Mouse (Mus musculus) hindbrain, embryonic 16.5 days (tissue): ENCODE data around the gene Alk. TPM values are rescaled to one million over a fixed set of nuclear protein-coding genes. Genes with fewer than 3 reads are reported as not detected.

Experiments
- ATAC-seq: fragments of 200-750 bp; cut with Nextera tagmentation; 2 replicates; pipeline ENCODE4 v1.8.0; 2017; ENCODE audit warnings: moderate TSS enrichment, moderate library complexity
- H3K27ac ChIP-seq: fragments of 300-500 bp; sonication (generic); 2 replicates; pipeline ENCODE4 v1.5.1; 2014; ENCODE audit warnings: low read depth, mild to moderate bottlenecking, control low read depth, low read length, moderate library complexity
- H3K27me3 ChIP-seq: fragments of 300-500 bp; sonication (generic); replicated peaks from 2 replicates; pipeline ENCODE4 v1.6.1; 2014; ENCODE audit warnings: low read length; ENCODE audit not compliant: control insufficient read depth, insufficient read depth
- H3K36me3 ChIP-seq: fragments of 300-500 bp; sonication (generic); 2 replicates; pipeline ENCODE4 v1.6.1; 2014; ENCODE audit warnings: mild to moderate bottlenecking, low read length, moderate library complexity, mixed read lengths; ENCODE audit not compliant: control insufficient read depth, insufficient read depth
- H3K4me1 ChIP-seq: fragments of 300-500 bp; sonication (generic); 2 replicates; pipeline ENCODE4 v1.6.1; 2014; ENCODE audit warnings: low read depth, low read length; ENCODE audit not compliant: control insufficient read depth, insufficient read depth
- H3K4me2 ChIP-seq: fragments of 300-500 bp; sonication (generic); 2 replicates; pipeline ENCODE4 v1.6.1; 2014; ENCODE audit warnings: mild to moderate bottlenecking, low read length, control low read depth, moderate library complexity
- H3K4me3 ChIP-seq: fragments of 300-500 bp; sonication (generic); 2 replicates; pipeline ENCODE4 v1.5.1; 2014; ENCODE audit warnings: mild to moderate bottlenecking, low read length, control low read depth, moderate library complexity
- H3K9ac ChIP-seq: fragments of 300-500 bp; sonication (generic); 2 replicates; pipeline ENCODE4 v1.6.1; 2014; ENCODE audit warnings: low read depth, mild to moderate bottlenecking, control low read depth, low read length, moderate library complexity
- H3K9me3 ChIP-seq: fragments of 300-500 bp; sonication (generic); 2 replicates; pipeline ENCODE4 v1.6.1; 2014; ENCODE audit warnings: mild to moderate bottlenecking, low read length, moderate library complexity; ENCODE audit not compliant: control insufficient read depth
- WGBS: fragments of 180-500 bp; shearing (Covaris S2); extraction: QIAGEN DNeasy Blood & Tissue Kit; methylation state at CpG from one replicate; pipeline ENCODE4 v1.1.7; 2014; 5-methylcytosine and 5-hydroxymethylcytosine counted together
- polyA plus RNA-seq: library from polyadenylated mRNA; unstranded; fragments of >200 nt; fragmentation: Nextera tagmentation; extraction: Ambion mirVana; gene quantifications from 2 replicates; pipeline ENCODE4 v1.2.1, GENCODE M21; 2015

The Alk gene
- polyA plus RNA-seq, 1 experiment from 2014 or later: 6.4 TPM

DNA sequence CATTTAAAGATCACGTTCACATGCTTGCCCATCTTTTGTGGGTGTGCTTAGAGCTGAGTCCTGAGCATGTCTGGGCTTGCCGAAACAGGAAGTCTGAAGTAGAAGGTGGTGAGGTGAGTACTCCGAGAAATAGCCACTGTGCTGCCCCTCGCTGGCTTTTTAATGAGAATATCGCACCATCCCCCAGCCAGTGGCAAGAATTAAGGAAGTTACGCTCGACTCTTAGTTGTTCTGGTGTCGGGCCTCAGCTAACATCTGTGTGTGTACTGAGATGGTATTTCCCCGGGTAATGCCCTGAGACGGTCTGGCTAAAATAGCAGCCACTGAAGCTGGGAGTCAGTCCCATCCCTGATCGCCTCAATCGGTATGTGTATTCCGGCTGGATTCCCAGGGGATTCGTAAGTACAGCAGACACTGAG, 424.7 kb downstream of the Alk start:
- H3K27ac ChIP-seq: no peak overlapping the region
- H3K4me2 ChIP-seq: no peak overlapping the region
- no peak overlapping the region for H3K4me3 ChIP-seq
- WGBS: 89% methylated on average over 14 of the region's 14 CpGs
- no peaks in the 10 kb centered on the region for H3K27me3 ChIP-seq
- no peaks in the 10 kb centered on the region for H3K36me3 ChIP-seq
- no peak for ATAC-seq
- H3K9ac ChIP-seq: no peak overlapping the region
- no peaks in the 10 kb centered on the region for H3K4me1 ChIP-seq
- no peaks in the 10 kb centered on the region for H3K9me3 ChIP-seq

GRCm38 (mm10) chr17:72173778-72174177, 430.6 kb downstream of the Alk start:
- Histone ChIP-seq H3K27me3 (no peaks in the 10 kb centered on the region), H3K4me3 (no peak overlapping the region), H3K9ac (no peak overlapping the region), H3K9me3 (no peaks in the 10 kb centered on the region), H3K4me1 (no peaks in the 10 kb centered on the region), H3K4me2 (no peak overlapping the region), H3K36me3 (no peaks in the 10 kb centered on the region), H3K27ac (no peak overlapping the region)
- ATAC-seq: no peak
- WGBS: 66% methylated on average over 3 of the region's 3 CpGs

DNA sequence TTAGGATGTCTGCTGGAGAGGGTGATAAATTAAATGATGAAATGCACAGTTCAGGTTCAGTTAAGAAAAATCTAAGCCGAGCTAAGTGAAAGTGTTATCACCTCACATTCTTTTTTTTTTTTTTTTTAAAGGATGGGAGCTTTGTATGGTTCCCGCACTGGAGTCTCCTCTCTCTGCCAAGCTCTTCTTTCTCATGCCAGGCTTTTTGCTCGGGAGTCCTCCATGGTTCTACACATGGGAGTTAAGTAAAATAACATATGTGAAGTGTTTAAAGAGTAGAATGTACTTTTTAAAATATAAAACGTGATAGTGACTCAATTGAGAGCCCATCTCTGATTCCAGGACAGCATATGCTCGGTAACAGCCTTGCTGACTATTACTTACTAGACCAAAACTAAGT, 436.3 kb downstream of the Alk start:
- Histone ChIP-seq H3K27ac (no peak overlapping the region), H3K9ac (no peak overlapping the region), H3K27me3 (no peaks in the 10 kb centered on the region), H3K9me3 (no peaks in the 10 kb centered on the region), H3K4me2 (no peak overlapping the region), H3K4me1 (no peaks in the 10 kb centered on the region; the same call in 1 of the 2 replicates), H3K4me3 (no peak overlapping the region), H3K36me3 (no peaks in the 10 kb centered on the region)
- 81% methylated on average over 5 of the region's 5 CpGs for WGBS
- no peak for ATAC-seq

GRCm38 (mm10) chr17:72158857-72159385, 445.5 kb downstream of the Alk start:
- no peaks in the 10 kb centered on the region for H3K27me3 ChIP-seq
- no peak overlapping the region for H3K9ac ChIP-seq
- H3K9me3 ChIP-seq: no peaks in the 10 kb centered on the region; the same call in 1 of the 2 replicates
- no peaks in the 10 kb centered on the region for H3K4me1 ChIP-seq
- 73% methylated on average over 5 of the region's 5 CpGs for WGBS
- H3K4me3 ChIP-seq: no peak overlapping the region
- H3K36me3 ChIP-seq: no peaks in the 10 kb centered on the region
- ATAC-seq: no peak
- no peak overlapping the region for H3K27ac ChIP-seq
- no peak overlapping the region for H3K4me2 ChIP-seq

- H3K36me3 ChIP-seq: no peaks in the 10 kb centered on the region
- H3K4me1 ChIP-seq: no peaks in the 10 kb centered on the region
- 77% methylated on average over 10 of the region's 10 CpGs for WGBS
- H3K27me3 ChIP-seq: no peaks in the 10 kb centered on the region
- no peaks in the 10 kb centered on the region; the same call in 1 of the 2 replicates for H3K9me3 ChIP-seq
- H3K4me2 ChIP-seq: no peak overlapping the region
- ATAC-seq: no peak
- no peak overlapping the region for H3K9ac ChIP-seq
- no peak overlapping the region for H3K4me3 ChIP-seq
- H3K27ac ChIP-seq: no peak overlapping the region
Measured at GRCm38 (mm10) chr17:72157830-72158629, 446.4 kb downstream of the Alk start.

DNA sequence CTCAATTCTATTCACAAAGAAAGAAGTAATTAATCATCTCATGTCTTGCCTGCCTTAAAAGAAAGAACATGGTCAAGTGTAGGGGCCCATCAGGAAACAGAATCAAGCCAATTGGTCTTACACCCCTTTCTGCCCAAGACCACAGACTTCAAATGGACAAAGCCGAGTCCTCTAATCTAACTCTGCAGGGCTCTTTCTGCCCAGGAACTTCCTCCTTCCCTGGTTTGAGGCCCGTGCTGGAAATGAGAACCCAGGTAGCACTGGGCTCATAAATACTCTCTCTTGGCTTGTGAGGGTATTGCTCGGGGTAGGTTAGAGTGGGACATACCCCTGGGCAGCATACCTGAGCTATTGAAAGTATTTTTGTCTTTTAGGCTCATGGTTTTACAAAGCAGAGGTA, 451.4 kb downstream of the Alk start:
- no peak overlapping the region for H3K4me3 ChIP-seq
- no peak for ATAC-seq
- no peaks in the 10 kb centered on the region for H3K36me3 ChIP-seq
- no peak overlapping the region for H3K27ac ChIP-seq
- H3K9me3 ChIP-seq: no peaks in the 10 kb centered on the region; the same call in 1 of the 2 replicates
- H3K4me1 ChIP-seq: no peaks in the 10 kb centered on the region
- 85% methylated on average over 3 of the region's 3 CpGs for WGBS
- no peak overlapping the region for H3K4me2 ChIP-seq
- no peak overlapping the region for H3K9ac ChIP-seq
- no peaks in the 10 kb centered on the region for H3K27me3 ChIP-seq

DNA sequence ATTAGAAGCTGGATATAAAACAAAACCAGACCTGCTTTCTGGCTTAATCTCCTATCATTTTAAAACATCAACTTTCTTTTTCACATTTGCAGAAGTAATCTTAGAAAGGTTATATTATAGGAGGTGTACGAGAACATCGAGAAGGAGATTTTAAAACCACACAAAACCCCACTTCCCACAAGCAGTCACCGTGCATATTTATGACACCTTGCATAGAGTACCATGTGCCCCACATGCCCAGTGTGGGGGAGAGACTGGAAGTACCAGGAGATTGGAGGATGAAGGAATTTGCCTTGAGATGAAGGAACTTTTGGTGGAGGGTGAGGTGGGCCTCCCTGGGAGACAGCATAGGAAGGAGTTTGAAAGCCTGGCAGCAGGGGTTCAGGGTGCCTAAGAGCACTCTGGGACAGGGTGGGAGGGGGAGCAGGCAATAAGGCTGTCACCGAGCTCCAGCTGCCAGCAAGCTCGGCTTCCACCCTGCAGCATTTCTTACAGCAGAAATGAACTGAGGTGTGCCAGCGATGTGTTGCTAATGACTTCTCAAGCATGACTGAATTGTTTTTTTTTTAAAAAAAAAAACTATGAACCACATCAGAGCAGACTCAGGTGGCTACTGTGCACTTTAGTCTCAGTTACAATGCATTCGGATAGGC, 459.4 kb downstream of the Alk start:
- Histone ChIP-seq H3K27me3 (no peaks in the 10 kb centered on the region), H3K4me1 (peaks cover 3% of the 10 kb centered on the region; the same call in 1 of the 2 replicates), H3K4me3 (no peak overlapping the region), H3K27ac (no peak overlapping the region), H3K9me3 (no peaks in the 10 kb centered on the region), H3K36me3 (no peaks in the 10 kb centered on the region), H3K4me2 (no peak overlapping the region), H3K9ac (no peak overlapping the region)
- no peak; the same call in 1 of the 2 replicates for ATAC-seq
- 65% methylated on average over 7 of the region's 7 CpGs for WGBS

DNA sequence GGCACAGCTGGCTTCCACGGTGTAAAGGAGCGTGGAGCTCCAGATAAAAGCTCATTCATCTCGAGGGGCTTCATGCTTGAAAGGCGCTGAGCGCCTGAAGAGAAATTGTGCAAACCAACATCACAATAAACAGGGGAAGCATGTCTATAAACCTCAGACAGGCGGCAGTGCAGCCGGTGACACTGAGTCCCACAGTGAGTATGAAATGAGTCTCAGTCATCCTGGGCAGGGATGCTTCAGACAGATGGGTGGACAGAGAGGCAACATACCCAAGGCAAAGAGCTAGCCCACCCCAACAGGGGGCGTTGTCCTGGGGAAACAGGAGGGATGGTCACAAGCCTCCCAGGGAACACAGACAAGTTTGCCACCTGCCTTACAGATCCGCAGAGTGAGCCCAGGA, 460.0 kb downstream of the Alk start:
- ATAC-seq: no peak
- no peak overlapping the region for H3K27ac ChIP-seq
- H3K4me1 ChIP-seq: peaks cover 3% of the 10 kb centered on the region; the same call in 1 of the 2 replicates
- H3K9ac ChIP-seq: no peak overlapping the region
- H3K9me3 ChIP-seq: no peaks in the 10 kb centered on the region
- H3K4me3 ChIP-seq: no peak overlapping the region
- WGBS: 39% methylated on average over 9 of the region's 9 CpGs
- H3K36me3 ChIP-seq: no peaks in the 10 kb centered on the region
- H3K4me2 ChIP-seq: no peak overlapping the region
- no peaks in the 10 kb centered on the region for H3K27me3 ChIP-seq

GRCm38 (mm10) chr17:72132140-72132911, 472.1 kb downstream of the Alk start:
- ATAC-seq: no peak
- H3K27ac ChIP-seq: no peak overlapping the region
- H3K36me3 ChIP-seq: no peaks in the 10 kb centered on the region
- no peaks in the 10 kb centered on the region for H3K9me3 ChIP-seq
- WGBS: 82% methylated on average over 8 of the region's 8 CpGs
- no peak overlapping the region for H3K9ac ChIP-seq
- H3K27me3 ChIP-seq: no peaks in the 10 kb centered on the region
- no peaks in the 10 kb centered on the region for H3K4me1 ChIP-seq
- H3K4me2 ChIP-seq: no peak overlapping the region
- no peak overlapping the region for H3K4me3 ChIP-seq
